Mouse (Mus musculus) T-helper 2 cell (primary cell): ENCODE measurements around the gene AI854703.

ENCODE experiments used
- in situ Hi-C: fragments of 300-600 bp; cut with MboI, MseI; formaldehyde crosslinking; loops from one replicate; pipeline ENCODE4 v1.15.1; 2025; ENCODE audit warnings: high pct_unique_total_duplicates

AI854703 gene

DNA sequence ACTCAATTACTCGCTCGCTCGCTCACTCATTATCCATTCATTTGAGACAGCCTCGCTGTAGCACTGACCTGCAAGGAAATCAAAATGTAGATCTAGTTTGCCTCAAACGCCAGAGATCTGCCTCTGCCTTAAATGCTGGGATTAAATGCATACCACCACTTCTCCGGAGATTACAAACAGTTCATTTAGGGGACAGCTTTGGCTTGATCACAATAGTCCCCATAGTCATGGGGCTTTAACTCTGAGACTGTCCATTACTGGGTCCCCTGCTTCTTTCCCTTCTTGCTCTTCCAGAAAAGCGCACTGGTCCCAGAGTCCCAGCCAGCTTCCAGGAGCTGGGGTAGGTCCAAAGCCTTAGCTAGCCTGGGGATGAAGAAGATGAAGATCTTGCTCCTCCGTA lies at the start of gene AI854703:
AI854703 (plus strand) TSS at position 301 of the 400 bp plus-strand sequence.
- in situ Hi-C loops, result loop anchor here (25.0 kb wide), 1 partner anchor 439 kb away; no protein-coding TSS in a partner anchor

DNA sequence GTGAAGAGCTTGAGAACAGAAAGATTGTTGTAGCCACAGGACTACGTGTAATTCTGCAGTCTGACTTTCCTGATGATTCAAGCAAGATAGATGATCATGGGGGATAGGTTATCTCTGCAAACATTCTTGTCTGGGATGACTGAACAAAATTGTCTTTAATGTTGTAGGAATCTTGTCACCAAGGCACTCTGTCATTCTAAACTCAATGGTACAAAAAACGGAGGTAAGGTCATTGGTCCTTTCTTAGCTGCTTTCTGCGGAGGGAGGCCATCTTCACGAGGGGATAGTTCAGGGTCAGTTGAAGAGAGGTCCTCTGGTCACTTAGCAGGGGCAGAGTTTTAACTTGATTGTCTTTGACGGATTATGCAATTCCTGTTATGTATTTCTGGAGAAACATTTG lies 47.8 kb upstream of the AI854703 start:
- in situ Hi-C loops, result no loop called here

DNA sequence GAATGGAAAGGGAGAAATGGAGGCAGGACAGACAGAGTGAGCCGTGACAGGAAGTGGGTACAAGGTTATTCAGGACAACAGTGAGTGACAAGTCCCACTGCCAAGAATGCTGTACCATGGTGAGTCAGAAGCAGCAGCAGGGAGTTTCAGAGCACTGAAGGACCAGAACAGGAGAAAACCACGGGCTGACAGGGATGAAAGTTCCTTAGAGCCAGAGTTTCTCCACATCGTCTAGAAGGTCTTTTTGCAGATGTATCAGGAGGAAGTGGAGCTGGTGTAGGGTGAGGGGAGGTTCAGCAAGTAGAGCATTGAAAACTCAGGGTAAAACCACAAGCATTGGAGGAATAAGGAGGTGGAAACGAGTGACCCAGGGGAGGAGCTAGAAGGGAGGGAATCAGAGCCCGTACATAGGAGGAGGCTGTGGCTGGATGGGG lies 47.3 kb upstream of the AI854703 start:
- in situ Hi-C loops, result no loop called here

DNA sequence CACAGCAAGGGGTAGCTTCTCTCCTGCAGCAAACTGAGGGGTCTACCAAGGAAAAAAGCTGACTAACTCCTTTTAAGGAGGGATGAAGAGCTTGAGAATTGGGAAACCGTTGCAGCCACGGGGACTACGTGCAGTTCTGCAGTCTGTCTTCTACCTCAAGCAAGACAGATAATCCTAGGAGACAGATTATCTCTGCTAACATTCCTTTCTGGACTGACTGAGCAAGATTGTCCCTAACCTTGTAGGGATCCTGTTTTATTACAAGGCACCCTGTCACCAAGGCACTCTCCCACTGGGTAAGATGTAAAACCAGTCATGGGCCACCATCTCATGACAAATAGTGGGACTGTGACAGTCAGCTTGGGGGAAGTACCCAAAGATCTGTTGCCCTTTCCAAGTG lies 45.3 kb upstream of the AI854703 start:
- in situ Hi-C loops, result loop anchor here (5.0 kb wide), 1 partner anchor 61 kb away; no protein-coding TSS in a partner anchor

DNA sequence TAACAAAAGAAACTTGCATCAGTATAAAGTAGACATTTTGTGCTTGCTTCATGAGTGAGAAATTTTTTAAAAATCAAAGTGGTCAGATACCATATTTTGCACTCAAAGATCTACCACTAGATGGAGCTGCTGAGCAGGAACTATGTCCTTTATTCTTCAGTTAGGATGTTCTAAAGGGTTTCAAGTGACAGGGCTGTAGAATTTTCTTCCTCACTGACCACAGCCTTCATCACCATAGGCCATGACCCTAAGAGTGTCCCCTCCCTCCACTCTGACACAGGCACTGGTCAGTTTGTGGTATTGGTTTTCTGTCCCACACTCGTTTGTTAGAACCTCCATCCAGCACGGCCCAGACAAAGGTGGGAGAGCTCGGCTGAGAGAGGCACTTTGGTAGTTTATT lies 44.5 kb upstream of the AI854703 start:
- in situ Hi-C loops, result loop anchor here (5.0 kb wide), 1 partner anchor 60 kb away; no protein-coding TSS in a partner anchor

DNA sequence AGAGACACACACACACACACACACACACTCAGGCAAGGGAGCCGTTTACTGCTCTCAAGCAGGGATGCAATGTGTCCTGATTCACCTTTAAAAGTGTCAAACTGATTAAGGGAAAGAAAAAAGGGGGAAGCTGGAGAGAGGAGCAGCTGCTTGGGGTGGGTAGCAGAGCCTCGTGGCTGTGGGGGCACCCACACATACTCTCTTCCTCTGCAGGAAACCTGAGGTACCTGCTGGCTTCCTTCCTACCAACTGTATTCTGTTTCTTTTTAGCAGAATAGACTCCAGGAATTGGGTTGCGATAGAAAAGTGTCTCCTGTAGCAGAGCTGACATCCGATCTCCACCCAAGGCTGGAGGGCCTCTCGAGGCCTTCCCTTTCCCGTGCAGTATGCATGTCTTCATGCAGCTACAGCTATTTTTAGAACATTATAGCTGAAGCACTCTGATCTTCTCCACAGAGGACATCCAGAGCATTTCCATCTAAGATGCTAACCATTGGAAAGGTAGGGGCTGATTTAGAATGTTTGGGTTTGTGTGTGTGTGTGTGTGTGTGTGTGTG lies 37.3 kb upstream of the AI854703 start, which contains the start of gene Gm45021:
Gm45021 (plus strand) TSS at position 417 of the 557 bp plus-strand sequence.
- in situ Hi-C loops, result no loop called here

DNA sequence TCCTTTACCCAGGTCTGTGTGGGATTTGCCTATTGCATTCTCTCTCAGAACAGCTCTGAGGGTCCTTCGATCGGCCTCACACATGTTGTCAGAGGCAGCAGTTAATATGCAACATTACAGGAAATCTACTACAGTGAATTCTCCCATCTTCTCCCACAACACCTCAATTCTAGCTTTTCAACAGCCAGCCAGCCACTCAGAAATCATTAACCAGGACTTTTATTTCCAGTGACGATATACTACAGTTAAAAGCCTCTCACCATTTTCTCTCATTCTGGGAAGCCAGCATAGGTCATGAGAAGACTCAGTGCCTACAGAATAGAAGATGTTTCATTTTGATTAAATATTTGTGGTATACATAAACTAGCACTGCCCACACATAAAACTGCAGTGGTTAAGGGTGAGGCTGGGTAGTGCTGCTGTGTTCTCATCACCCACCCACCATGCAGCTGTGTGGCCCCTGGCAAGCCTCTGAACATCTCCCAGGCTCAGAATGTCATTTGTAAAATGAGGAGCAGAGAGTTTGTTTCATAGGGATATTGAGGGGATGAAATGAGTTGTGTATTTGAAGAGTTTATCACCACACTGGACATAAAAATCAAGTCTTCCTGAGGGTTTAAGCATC lies 35.2 kb upstream of the AI854703 start:
- in situ Hi-C loops, result no loop called here

DNA sequence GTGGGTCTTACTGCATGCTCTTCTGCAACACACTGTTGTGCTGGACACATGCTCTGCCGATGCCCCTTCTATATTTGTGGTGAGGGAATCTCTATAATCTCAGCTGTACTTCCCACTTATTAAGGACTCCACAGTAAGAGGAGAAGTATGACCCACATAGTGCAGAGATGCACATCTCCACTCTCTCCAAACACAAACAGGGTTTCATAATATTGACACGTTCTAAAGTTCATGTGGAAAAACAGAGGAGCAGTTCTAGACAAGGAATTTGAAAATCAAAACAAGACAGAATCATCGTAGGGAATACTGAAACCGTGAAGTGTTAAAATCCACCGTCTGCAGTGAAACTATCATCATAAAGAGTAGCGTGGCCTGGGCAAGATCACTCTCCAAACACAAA lies 34.7 kb upstream of the AI854703 start:
- in situ Hi-C loops, result no loop called here

DNA sequence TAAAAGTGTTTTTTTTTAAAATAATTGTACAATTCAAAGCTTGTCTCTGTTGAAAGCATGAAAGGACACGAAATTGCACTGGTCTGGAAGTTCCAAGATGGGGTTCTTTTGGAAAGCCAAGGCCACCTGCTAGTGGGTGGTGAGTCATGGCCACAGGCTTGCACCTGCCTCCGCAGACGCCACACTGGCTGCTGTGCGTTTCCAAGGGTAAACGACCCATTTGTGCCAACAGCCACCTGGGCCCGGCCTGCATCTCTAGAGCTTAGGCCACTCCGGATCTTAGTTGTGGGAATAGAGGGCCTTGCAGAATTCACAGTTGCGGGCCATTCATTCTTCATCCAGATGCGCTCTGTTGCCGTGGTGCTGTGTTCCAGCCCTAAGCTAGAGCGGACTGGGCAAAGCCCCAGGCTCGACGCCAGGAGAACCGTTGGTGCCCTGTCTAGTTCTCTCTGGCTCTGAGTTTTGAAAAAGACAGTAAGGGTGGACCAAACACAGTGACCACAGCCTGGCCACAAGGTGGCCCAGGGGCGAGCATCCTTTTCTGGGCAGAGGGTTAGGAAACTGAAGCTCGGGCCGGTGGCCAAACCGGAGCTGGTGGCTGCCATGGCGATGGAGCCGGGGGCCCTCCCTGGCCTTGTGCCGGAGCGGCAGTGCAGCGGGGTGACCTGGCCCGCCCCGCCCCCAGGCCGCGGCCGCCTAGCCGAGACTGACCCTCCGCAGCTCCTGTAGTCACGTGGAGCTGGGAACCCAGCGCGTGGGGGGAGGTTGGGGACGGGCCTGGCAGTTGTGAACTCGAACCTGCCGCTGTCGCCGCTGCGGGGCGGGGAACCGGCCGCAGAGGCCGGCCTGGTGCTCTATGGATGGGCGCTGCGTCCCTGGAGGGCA lies 33.2 kb upstream of the AI854703 start, which contains the start of the genes Repin1 and Gm44965:
Repin1 (plus strand) TSS at position 726 of the 885 bp plus-strand sequence.
Gm44965 (plus strand) TSS at position 784 of the 885 bp plus-strand sequence.
- in situ Hi-C loops, result no loop called here

DNA sequence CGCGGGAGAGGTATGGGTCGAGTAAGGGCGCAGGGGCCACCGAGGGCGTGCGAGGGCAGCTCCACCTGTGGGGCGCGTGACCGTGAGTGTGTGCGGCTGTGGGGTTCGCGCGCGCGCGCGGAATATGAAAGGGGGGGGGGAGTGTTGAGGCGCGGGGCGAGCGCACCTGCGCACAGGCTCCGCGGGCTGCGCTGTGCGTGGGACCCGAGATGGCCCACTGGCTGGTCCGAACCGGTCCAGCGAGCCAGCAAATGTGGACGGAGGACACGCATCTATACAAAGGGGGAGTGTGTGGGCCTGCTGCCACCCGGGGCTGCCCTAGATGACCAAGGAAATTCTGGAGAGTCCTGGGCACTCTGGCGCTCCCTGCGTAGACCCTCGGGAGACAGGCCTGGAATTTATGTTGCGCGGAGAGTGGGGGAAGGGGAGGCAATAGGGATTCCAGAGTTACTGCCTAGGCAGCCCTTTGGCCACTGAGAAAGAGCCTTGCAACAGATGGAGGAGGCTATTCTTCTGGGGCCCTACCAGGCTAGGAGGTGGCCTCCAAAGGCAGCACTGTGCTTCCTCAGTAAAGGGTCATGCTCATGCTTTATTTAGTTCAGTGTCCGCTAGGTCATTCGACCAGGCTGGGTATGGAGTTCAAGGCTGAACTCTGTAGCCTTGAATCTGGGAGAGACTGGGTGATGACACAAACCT lies 32.4 kb upstream of the AI854703 start:
- in situ Hi-C loops, result no loop called here

DNA sequence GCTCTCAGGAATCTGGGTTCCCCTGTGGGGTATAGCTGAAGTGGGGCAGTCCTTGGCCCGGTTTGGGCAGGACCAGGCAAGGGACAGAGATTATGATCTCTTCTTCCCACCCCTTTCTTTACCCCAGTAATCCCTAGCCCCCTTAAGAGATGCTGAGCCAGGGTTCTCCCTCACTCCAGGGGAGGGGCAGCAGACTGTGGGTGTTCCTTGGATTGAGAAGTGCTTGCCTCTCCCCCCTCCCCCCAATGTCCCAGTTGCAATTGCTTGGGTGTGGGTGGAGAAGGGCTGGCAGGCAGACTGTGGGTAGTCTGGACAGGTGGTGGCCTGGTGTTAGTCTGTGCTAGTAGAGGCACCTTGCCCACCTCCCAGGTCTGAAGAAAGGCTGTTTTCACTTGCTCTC lies 31.3 kb upstream of the AI854703 start:
- in situ Hi-C loops, result no loop called here

DNA sequence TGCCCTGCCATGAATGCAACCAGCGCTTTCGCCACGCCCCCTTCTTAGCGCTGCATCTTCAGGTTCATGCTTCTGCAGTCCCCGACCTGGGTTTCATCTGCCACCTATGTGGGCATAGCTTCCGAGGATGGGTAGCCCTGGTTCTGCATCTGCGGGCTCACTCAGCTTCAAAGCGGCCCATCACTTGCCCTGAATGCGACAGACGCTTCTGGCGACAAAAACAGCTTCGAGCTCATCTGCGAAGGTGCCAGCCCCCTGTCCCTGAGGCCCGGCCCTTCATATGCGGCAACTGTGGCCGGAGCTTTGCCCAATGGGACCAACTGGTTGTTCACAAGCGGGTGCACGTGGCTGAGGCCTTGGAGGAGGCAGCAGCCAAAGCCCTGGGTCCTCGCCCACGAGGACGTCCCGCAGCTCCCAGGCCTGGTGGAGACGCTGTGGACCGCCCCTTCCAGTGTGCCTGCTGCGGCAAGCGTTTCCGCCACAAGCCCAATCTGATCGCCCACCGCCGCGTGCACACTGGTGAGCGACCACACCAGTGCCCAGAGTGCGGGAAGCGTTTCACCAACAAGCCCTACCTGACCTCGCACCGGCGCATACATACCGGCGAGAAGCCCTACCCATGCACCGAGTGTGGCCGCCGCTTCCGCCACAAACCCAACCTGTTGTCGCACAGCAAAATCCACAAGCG lies 29.9 kb upstream of the AI854703 start:
- in situ Hi-C loops, result no loop called here

DNA sequence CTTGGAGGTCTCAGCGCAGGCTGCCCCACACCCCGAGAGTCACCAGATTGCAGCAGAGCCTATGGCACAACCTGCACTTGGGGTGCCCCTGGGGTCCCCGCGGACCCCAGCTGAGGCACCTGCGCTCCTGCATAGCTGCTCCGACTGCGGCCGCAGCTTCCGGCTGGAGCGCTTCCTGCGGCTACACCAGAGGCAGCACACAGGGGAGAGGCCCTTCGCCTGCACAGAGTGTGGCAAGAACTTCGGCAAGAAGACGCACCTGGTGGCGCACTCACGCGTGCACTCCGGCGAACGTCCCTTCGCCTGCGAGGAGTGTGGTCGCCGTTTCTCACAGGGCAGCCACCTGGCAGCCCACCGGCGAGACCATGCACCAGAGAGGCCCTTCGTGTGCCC lies 29.3 kb upstream of the AI854703 start:
- in situ Hi-C loops, result no loop called here

DNA sequence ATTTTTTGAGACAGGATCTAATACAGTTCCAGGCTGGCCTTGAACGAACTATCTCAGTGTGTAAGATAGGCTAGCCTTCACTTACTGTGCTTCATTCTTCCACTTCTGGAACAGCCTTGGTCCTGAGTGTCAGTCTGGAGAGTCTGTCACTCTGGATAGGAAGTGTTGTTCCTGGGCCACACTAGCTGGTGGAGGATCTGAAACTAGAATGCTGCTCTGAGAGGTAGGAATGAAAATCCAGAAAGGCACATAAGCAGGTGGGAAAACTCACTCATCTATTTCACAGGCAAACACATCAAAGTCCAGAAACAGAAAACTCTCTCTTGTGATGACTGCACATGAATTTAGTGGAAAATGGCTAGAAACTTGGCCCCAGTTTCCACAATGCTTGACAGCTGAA lies 26.0 kb upstream of the AI854703 start:
- in situ Hi-C loops, result no loop called here

DNA sequence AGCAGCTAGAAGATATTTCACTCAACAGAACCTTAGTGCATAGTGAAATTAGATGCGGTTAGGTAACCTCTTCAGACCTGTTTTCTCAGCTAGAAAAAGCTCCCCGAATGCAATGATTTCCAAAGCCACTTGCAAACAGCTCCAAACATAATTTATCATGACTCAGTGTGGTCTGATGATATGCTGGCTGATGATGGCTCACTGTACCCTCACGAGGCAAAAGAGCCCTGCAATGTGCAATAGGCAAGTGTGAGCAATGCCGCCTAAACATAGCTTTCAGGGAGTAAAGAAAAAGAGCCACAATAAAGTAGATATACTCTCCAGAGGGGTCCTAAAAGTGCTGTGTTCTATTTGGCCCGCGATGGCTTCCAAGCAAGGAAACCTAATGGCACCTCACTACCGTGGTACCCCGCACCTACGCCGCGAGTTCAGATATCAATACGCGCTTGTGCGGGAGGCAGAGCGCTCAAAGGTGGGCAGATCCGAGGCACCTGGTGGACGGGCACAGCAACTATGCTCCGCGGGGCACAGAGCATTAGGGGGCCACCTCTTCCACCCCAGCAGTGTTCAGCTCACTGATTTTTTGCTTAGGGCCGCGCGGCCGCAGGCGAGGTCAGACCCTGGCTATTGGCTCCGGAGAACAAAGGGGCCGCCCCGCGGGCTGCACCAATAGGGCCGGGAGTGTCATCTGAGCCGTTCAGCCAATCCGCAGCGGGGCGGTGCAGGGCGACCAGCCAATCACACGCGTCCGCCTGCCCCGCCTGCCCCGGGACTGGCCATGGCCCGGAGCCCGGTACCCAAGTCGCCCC lies 25.1 kb upstream of the AI854703 start, which contains the start of gene Zfp775:
Zfp775 (plus strand) TSS at position 793 of the 809 bp plus-strand sequence.
- in situ Hi-C loops, result no loop called here

DNA sequence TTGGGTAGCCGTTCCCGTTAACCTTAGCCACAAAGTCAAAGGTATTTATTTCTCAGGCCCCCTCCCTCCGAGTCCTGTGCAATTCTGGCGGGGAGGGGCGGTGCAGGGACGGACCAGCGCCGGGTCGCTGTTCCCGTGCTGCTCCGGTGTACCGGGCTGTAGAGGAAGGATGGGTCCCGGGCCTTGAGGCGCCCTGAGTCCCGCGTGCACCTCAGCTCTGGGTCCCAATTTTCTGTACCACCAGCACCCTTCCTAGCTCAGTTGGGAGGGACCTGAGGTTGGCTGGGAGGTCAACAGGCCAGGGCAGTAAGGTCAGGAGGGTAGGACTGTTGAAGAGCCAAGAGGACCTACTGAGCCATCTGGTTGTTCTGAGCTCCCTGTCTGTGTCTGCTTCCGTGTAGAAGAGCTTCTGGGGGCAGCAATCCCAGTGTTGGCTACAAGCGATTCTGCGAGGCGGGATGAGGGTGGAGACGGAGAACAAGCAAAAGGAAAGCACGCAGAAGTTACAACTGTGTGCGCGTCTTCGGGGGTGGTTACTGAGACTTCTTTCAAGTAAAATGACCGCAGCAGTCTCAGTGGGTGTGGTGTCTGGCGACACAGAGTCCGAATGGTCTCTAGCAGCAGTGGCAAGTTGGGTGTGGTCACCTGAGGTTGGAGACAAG lies 24.4 kb upstream of the AI854703 start:
- in situ Hi-C loops, result no loop called here

DNA sequence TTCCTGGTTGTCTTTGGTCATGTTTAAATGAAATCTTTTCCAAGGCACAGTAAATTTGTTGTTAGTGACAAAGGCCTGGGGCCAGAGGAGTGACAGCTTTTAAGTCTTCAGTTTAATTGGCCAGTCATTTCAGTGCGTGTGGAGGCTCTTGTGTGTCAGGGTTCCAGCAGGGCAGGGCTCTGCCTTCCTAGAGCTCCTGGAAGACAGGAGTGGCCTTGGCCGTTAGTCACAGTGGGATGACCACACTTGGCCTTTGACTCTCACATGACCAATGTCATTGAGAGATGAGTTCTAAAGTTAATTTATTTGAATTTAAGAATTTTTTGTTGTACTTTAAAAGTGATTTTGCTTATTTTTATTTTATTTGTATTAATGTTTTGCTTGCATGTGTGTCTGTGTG lies 18.4 kb upstream of the AI854703 start:
- in situ Hi-C loops, result no loop called here

DNA sequence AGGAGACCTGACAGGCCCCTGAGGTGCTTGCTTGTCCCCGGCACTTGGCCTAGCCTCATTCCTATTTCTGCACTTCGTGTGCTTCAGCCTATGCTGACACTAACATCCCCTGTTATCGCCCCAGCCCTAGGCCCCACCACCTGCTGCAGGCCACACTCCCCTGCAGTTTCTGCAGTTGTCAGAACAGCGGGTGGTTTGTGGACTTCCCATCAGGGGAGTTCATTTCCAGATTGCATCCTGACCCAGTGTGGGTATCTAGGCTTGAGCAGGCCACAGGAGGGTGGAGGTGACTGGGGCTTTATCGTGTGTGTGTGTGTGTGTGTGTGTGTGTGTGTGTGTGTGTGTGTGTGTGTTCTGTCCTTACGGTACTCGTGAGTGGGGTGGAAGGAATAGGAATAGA lies 17.1 kb upstream of the AI854703 start:
- in situ Hi-C loops, result no loop called here

DNA sequence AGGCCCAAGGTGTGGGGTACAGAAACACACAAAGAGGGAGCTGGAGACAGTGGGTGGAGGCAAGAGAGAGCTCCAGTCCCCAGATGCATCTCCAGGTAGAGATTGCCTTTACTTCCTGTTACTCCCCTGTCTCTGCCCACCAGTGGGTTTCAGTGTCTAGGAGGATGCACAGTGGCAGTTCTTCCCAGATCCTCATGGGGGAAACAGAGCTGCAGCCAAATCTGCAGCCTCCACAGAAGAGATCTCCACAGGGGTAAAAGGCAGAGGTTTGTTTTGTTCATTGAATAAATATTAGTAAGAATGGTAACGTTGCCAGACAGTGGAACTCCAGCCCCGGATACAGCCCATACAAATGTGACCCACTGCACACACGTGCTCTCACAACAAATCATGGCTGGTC lies 15.9 kb upstream of the AI854703 start:
- in situ Hi-C loops, result no loop called here

DNA sequence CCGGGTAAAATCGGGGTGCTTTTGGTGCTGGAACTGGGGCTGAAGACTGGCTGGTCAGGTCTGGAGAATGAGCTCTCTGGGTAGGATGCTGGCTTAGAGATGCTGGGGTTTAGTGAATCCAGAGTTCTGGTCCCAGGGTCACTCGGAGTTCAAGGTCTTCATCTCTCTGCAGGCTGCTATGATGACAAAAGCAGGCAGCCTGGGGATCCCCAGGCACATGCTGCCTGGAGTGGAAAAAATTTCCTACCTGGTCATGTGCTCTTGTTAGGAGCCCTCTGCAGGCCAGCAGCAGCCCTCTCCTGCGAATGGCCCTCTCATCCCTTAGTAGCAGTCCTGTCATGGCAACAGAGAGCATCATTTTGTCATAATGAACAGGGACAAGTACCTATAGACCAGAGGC lies 13.1 kb upstream of the AI854703 start:
- in situ Hi-C loops, result no loop called here
